Mouse (Mus musculus): Measurements from ENCODE around the gene Ddt. TPM values are rescaled to one million over a fixed set of nuclear protein-coding genes. Genes with fewer than 3 reads are reported as not detected.
A peak's percentile ranks its signal among the peaks of the same experiment; 100 is the strongest.
"Not testable (repeated sequence)": the region's sequence is repeated elsewhere in the genome, so short reads cannot be mapped to it uniquely, and the experiment has no call there.

The Ddt gene
- polyA plus RNA-seq, 1 experiment from 2014 or later: 55.6 TPM

DNA sequence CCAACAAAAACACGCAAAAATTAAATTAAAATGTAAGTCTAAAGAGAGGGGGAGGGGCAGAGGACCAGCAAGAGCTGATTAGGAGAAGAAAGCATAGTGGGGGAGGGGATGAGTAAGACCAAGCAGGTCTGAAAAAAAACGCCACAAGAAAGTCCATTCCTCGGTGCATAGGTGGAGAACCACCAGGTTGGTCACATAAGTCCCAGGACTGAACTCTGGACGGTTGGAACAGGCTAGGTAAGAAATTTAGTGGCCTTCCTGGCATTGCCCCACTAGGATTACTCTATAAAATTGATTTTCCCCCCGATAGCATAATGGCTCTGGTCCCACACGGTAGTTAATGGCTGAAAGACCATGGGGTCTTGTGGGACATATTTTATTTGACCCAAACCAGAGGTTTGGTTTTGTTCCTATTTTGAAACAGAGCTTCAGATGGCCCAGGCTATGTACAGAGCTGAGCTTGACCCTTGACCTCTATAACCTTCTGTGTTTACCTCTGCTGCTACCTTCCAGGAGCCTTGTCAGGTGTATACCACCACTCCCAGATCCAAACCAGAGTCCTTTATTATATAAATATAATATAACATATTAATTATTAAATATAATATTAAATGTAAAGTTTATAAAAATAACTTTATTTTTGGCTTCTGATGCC is 16.0 kb upstream of the Ddt start:
- Histone ChIP-seq H3K27me3 (no peaks in the 10 kb centered on the region), H3K9ac (no peak overlapping the region)

DNA sequence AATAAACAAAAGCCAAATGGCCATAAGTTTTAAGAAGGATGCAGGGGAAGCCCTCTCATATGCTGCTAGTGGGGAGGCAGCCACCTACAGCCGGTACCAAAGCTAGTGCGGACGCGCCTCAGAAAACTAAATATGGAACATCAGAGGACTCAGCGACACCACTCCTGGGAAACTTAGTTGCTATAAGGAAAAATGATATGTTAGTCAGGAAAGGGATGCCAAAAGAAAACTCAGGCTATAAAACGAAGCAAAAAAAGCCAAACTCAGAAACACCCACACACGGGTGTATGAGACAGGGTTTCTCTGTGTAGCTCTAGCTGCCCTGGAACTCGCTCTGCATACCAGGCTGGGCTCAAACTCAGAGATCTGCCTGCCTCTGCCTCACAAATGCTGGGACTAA is 15.1 kb upstream of the Ddt start:
- no peak for ATAC-seq (ENCODE audit: insufficient number of reproducible peaks, low FRiP score, low TSS enrichment, low read depth)
- no peak overlapping the region for H3K4me2 ChIP-seq
- no peaks in the 10 kb centered on the region for H3K4me1 ChIP-seq
- H3K27me3 ChIP-seq: no peaks in the 10 kb centered on the region
- H3K9me3 ChIP-seq: no peaks in the 10 kb centered on the region
- no peak overlapping the region for H3K27ac ChIP-seq
- 90% methylated on average over 8 of the region's 8 CpGs for WGBS
- no peaks in the 10 kb centered on the region for H3K36me3 ChIP-seq
- H3K4me3 ChIP-seq: no peak overlapping the region
- H3K9ac ChIP-seq: no peak overlapping the region

More for the DNA sequence above, 16.0 kb upstream of the Ddt start:
- Histone ChIP-seq H3K36me3 (no peaks in the 10 kb centered on the region), H3K4me2 (no peak overlapping the region), H3K27ac (no peak overlapping the region), H3K4me1 (0 out of 2 replicates have a peak, but pooled peaks cover 4% of the 10 kb centered on the region), H3K4me3 (no peak overlapping the region), H3K9me3 (no peaks in the 10 kb centered on the region)
- no peak for ATAC-seq (ENCODE audit: insufficient number of reproducible peaks, low FRiP score, low TSS enrichment, low read depth)
- 70% methylated on average over 6 of the region's 6 CpGs for WGBS

DNA sequence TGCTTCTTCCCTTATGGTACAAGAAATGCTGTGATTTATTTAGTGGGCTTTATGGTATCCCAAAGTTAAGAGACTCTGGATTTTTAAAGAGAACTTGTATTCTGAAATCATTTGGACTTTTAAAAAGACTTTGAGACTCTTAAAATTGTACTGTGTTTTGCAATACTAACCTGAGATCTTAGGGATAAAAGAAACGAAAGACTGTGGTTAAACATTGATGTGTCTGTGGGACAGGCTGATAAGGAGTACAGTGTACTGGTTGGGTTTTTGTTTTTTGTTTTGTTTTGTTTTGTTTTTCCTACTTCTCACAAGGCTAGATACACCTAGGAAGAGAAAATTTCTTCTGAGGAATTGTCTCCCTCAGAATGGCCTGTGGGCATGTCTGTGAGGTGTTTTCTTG is 12.2 kb upstream of the Ddt start:
- no peak for ATAC-seq (ENCODE audit: insufficient number of reproducible peaks, low FRiP score, low TSS enrichment, low read depth)
- no peak overlapping the region for H3K4me2 ChIP-seq

DNA sequence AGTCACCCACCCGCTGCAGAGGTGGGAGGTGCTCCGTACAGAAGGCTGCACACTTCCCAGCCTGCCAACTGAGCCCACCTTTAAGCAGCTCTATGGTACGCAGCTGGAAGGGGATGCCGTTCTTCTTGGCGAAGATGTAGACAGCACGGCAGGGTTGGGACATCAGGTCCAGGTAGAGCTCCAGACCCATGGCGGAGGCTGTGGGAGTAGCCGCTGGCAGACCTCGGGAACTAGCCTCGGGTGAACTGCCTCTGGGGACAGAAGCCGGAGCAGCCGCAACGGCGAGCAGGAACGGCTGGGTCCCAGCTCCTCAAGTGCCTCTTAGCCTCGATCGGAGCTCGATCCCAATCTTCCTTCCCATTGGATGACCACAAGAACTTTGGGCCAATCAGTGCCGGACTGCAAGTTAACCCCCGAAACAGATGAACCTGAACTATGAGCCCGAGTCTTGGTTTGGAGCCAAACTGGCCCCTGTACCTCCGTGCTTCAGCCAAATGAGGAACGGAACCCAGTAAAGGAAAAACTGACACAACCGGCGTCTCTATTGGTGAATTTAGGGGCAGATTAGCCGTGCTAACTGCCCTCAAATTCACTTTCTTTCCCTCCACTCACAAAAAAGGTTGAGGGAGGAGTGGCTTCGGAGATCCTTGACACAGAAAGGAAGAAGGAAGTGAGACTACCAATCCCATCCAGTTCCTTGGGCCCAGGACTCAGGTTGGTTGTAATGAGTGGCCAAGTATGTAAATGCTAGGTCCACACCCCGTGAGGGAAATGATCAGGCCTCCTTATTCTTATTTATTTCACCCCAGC is 7.8 kb upstream of the Ddt start, which contains the start of the genes Gm20441 and Gstt3:
Gm20441 (minus strand) TSS at position 186 of the 810 bp plus-strand sequence.
Gstt3 (minus strand) TSS at position 646 of the 810 bp plus-strand sequence.
- Histone ChIP-seq H3K36me3 (no peaks in the 10 kb centered on the region), H3K4me3 (peak within 1 kb of the TSS; percentile 57), H3K4me2 (peak within 1 kb of the TSS; percentile 94), H3K27me3 (no peaks in the 10 kb centered on the region), H3K9me3 (no peaks in the 10 kb centered on the region), H3K4me1 (peaks cover 17% of the 10 kb centered on the region), H3K9ac (peak within 1 kb of the TSS; percentile 55), H3K27ac (peak within 1 kb of the TSS; percentile 84)
- ATAC-seq (ENCODE audit: insufficient number of reproducible peaks, low FRiP score, low TSS enrichment, low read depth): peak; percentile 81
- under 1% methylated on average over 28 of the region's 28 CpGs for WGBS

More for the DNA sequence above, 12.2 kb upstream of the Ddt start:
- Histone ChIP-seq H3K27me3 (no peaks in the 10 kb centered on the region), H3K9ac (no peak overlapping the region), H3K36me3 (no peaks in the 10 kb centered on the region), H3K27ac (no peak overlapping the region), H3K4me3 (no peak overlapping the region), H3K4me1 (peaks cover 6% of the 10 kb centered on the region), H3K9me3 (no peaks in the 10 kb centered on the region)
- WGBS: 70% methylated on average over 1 of the region's 1 CpGs

DNA sequence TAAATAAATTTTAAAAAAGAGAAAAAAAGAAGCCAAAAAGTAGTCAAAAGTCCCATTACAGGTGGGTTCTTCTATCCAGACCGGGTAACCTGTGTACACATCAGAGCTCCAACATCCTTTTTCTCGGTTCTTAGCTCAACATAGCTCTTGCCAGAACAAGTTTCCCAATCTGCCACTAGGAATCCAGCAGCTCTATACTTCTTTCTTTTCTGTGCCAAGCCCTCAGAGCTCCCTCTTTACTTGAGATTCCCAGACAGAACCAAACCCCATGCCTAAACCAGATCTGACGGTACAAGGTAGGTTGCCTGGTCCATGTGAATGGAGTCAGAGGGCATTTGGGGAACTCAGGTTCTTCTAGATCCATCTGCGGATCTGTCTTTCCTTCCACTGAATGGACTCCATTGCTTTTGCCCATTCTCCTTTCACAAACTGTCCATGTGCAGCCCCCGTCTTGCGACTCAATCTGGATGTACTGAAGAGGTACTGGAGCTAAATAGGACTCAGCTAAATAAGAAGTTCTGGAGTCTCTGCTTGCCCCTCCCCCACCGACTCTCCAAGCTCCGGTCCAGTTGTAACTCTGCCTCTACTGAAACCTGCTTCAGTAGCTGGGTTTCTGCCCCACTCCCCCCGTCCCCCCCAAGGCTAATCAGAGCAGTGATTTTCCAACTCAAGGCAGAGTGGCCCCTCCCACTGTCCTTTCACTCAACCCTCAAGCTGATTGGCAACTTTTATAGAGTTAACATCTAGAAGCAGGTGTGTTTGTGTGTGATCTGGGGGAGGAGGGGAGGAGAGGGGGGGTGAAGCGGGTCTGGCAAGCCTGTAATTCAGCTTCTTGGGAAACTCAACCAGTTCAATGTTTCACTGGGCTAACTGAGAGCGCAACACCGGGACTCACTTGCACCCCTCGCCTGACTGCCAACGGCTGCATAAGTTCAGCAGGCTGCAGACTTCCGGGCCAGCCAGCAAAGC is 6.3 kb upstream of the Ddt start:
- ATAC-seq (ENCODE audit: insufficient number of reproducible peaks, low FRiP score, low TSS enrichment, low read depth): no peak
- peaks cover 17% of the 10 kb centered on the region for H3K4me1 ChIP-seq
- no peaks in the 10 kb centered on the region for H3K36me3 ChIP-seq
- peak overlapping the region; percentile 94 for H3K4me2 ChIP-seq
- no peaks in the 10 kb centered on the region for H3K9me3 ChIP-seq
- H3K27ac ChIP-seq: no peak overlapping the region
- H3K9ac ChIP-seq: no peak overlapping the region
- H3K27me3 ChIP-seq: no peaks in the 10 kb centered on the region
- WGBS: 26% methylated on average over 15 of the region's 15 CpGs
- H3K4me3 ChIP-seq: peak overlapping the region; percentile 57

DNA sequence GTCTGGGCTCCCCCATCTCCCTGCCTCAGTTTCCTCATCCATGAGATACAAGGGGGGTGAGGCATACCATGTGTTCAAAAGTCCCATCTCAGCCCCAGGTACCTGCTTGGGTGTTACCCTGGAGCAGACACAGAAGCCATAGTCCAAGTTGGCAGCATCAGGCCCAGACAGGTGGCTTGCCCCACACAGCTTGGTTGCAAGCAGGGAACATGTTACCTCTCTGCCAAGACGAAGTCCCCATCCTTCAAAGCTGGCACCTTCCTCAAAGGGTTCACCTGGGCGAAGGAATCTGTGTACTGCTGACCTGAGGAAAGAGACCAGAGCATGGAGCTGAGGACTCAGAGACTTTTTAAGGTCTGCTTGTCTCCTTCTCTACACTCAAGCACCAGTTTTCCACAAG is 4.7 kb upstream of the Ddt start:
- Histone ChIP-seq H3K36me3 (no peaks in the 10 kb centered on the region), H3K4me1 (peaks cover 17% of the 10 kb centered on the region), H3K4me3 (no peak overlapping the region), H3K27ac (no peak overlapping the region), H3K4me2 (no peak overlapping the region), H3K9me3 (no peaks in the 10 kb centered on the region), H3K27me3 (no peaks in the 10 kb centered on the region), H3K9ac (no peak overlapping the region)
- no peak for ATAC-seq (ENCODE audit: insufficient number of reproducible peaks, low FRiP score, low TSS enrichment, low read depth)
- 72% methylated on average over 2 of the region's 2 CpGs for WGBS

DNA sequence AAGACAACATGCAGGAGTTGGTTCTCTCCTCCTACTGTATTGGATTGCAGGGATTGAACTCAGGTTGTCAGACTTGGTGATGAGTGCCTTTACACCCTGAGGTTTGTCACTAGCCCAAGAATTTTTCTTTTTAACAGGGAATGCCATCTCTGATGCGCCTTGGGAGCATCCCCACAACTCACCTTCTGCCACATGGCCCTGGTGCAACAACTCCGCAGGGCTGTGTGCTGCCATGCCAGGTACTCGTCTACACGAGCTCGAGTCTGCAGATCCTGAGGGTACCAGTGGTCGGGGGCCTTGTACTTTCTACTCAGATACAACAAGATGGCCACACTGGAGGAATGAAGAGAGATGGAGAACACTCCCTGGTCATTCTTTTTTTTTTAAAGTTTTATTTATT is 3.3 kb upstream of the Ddt start:
- 86% methylated on average over 6 of the region's 6 CpGs for WGBS
- no peaks in the 10 kb centered on the region for H3K9me3 ChIP-seq
- no peak for ATAC-seq (ENCODE audit: insufficient number of reproducible peaks, low FRiP score, low TSS enrichment, low read depth)
- no peak overlapping the region for H3K27ac ChIP-seq
- no peak overlapping the region for H3K4me2 ChIP-seq
- peaks cover 25% of the 10 kb centered on the region for H3K4me1 ChIP-seq
- H3K27me3 ChIP-seq: no peaks in the 10 kb centered on the region
- H3K9ac ChIP-seq: no peak overlapping the region
- H3K36me3 ChIP-seq: no peaks in the 10 kb centered on the region
- no peak overlapping the region for H3K4me3 ChIP-seq

DNA sequence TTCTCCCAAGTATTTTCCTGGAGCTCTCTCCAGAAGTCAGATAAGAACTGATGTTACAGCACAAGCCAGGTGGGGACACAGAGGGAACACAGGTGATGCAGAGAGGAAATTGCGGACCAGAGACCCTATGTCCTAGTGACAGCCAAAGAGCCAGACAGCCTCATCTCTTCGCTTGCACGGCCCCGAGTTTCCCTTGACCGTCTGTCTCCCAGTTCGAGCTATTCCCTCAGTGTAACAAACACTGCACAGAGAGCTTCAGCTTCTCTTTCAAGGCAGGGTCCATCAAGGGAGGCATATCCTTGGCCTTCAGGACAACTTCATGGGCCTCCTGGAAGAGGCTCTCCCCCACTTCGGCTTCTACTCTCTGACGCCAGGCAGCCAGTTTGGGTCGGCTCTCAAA is 1.4 kb upstream of the Ddt start:
- no peaks in the 10 kb centered on the region for H3K27me3 ChIP-seq
- no peak for ATAC-seq (ENCODE audit: insufficient number of reproducible peaks, low FRiP score, low TSS enrichment, low read depth)
- H3K4me1 ChIP-seq: peaks cover 10% of the 10 kb centered on the region
- no peak overlapping the region for H3K4me3 ChIP-seq
- H3K9ac ChIP-seq: no peak overlapping the region
- H3K36me3 ChIP-seq: no peaks in the 10 kb centered on the region
- 87% methylated on average over 9 of the region's 9 CpGs for WGBS
- H3K4me2 ChIP-seq: no peak overlapping the region
- H3K27ac ChIP-seq: no peak overlapping the region
- no peaks in the 10 kb centered on the region for H3K9me3 ChIP-seq

DNA sequence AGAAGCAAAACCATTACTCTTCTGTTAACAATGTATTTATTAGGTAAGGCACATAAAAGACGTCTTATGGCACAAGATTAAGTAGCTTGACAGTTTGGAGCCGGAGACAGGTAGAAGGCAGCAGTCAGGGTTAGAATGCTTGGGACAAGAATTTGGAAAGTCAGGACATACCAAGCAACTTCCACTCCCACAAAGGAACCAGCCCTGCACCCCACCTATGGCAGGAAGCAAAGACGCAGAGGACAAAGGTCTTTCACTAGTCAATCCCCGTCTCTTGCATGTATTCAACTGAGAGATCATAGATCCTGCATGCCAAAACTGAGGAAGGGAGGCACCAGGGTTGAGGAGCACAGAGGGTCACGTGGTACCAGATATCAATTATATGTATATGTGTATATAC is 888 bp upstream of the Ddt start:
- WGBS: 85% methylated on average over 5 of the region's 5 CpGs
- H3K4me1 ChIP-seq: peaks cover 7% of the 10 kb centered on the region

DNA sequence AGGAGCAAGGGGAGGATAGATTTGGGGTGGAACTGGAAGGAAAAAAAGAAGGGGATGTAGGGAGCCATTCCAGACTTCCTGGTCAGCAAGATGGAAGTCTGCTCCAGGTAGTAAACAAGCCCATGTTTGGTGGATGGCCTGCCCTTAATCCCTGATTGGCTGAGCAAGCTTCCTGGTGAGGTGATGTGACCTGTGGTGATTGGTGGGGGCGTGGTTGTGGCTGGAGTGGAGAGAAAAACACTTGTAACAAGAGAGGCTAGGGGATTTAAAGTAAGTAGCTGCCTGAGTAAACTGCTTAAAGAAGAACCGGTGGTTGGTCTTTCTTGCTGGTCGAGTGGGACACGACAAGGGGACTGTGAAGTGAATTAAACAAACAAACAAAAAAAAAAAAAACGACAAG is 5.5 kb downstream of the Ddt start:
- H3K36me3 ChIP-seq; H3K9me3 ChIP-seq; ATAC-seq (ENCODE audit: insufficient number of reproducible peaks, low FRiP score, low TSS enrichment, low read depth); H3K27me3 ChIP-seq; H3K27ac ChIP-seq; H3K9ac ChIP-seq; H3K4me2 ChIP-seq; H3K4me3 ChIP-seq: not testable (repeated sequence)
- WGBS: 34% methylated on average over 5 of the region's 5 CpGs
- H3K4me1 ChIP-seq: peaks cover 20% of the 10 kb centered on the region

More for the DNA sequence above, 888 bp upstream of the Ddt start:
- H3K9ac ChIP-seq: no peak overlapping the region
- no peaks in the 10 kb centered on the region for H3K36me3 ChIP-seq
- H3K4me3 ChIP-seq: no peak overlapping the region
- ATAC-seq (ENCODE audit: insufficient number of reproducible peaks, low FRiP score, low TSS enrichment, low read depth): no peak
- no peaks in the 10 kb centered on the region for H3K9me3 ChIP-seq
- no peak overlapping the region for H3K27ac ChIP-seq
- no peaks in the 10 kb centered on the region for H3K27me3 ChIP-seq
- no peak overlapping the region for H3K4me2 ChIP-seq

DNA sequence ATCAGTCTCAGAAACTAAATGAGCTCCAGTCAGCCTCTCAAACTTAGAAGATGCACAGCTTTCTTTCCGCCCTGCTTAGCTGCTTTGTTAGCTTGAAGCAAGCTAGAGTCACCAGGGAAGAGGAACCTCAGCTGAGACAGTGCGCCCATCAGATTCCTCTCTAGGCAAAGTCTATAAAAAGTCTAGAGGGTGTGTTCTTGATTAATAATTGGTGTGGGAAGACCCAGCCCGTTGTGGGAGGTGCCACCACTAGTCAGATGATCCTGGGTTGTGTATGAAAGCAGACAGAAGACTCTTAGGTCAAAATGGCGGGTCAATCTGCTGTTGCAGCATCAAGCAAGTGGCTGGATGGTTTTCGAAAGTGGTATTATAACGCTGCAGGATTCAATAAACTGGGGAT is 6.4 kb downstream of the Ddt start:
- Histone ChIP-seq H3K36me3 (no peaks in the 10 kb centered on the region), H3K9me3 (no peaks in the 10 kb centered on the region), H3K4me1 (peaks cover 16% of the 10 kb centered on the region), H3K9ac (no peak overlapping the region), H3K27me3 (no peaks in the 10 kb centered on the region), H3K4me2 (no peak overlapping the region), H3K4me3 (no peak overlapping the region), H3K27ac (no peak overlapping the region)
- 83% methylated on average over 6 of the region's 6 CpGs for WGBS
- ATAC-seq (ENCODE audit: insufficient number of reproducible peaks, low FRiP score, low TSS enrichment, low read depth): no peak
